Mouse (Mus musculus): ENCODE results near the gene Kif27.
A peak's percentile ranks its signal among the peaks of the same experiment; 100 is the strongest.

Kif27 gene

DNA sequence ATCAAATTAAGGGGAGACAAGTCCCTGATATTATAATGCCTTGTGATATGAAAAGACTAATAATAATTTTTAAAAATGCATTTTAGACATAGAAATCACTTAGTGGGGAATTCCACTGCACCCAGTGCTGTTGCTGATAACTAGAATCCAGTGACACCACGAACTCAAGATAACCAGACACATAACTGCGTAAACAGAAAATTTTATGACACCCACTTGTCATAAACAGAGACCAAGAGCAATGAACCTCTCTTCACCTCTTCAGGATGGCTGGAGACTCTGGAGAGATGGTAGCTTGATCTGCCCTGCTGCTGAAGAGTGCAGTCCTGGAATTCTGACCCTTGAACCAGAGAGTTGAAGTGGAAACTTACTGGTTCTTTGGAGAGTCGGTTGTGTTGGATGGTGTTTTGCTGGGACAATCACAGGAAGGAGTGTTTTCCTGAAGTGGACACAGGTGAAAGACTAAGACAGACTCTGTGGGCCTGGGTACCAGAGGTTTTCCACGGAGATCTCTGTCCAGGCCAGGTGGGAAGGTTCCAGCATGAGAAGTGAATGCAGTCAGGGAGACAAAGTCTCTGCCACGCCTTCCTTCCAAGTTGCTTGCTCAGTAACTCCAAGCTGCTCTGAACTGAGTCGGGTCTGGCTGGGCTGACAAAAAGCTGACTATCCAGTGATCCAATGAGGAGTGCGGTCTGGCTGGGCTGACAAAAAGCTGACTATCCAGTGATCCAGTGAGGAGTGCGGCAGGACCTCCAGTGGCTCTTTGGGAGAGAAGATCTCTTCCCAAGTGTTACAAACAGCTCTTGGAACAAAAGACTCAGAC, 5.6 kb upstream of the Kif27 start:
- DNase-seq: peak; percentile 62

DNA sequence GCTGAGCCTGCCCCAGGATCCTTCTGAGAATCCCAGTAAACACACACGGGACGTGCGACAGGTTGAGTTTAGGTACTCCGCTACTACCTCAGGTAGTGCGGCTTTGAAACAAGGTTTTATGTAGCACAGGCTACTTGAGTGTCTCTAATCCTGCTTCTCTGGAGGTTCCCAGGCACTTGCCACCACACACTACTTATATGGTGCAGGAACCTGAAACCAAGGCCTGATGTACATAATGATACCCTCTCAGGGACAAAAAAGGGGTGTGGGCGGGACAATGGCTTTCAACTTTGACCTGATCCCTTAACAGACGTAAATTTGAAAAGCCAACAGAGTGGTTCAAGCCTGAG, 357 bp upstream of the Kif27 start:
- no peak for DNase-seq

GRCm38 (mm10) chr13:58352996-58353395, 5.9 kb downstream of the Kif27 start:
- no peak for DNase-seq

DNA sequence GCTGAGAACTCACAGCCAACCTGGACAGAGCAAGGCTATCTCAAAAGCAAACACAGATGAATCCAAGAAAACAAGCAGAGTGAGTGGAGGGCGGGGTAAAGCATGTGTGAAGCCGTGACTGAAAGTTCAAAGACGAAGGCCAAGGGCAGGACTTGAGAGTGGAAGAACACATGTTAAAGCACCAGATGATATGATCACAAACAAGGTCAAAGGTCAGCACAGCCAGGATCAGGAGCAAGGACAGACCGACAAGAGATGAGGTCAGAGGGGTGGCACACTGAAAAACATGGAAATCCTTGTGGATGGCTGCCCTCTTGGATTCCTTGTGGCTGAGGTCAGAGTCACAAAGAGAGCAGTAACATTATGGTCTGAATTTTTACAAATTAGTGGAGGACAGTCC, 8.3 kb downstream of the Kif27 start:
- no peak for DNase-seq

GRCm38 (mm10) chr13:58344505-58344904, 14.4 kb downstream of the Kif27 start:
- DNase-seq: no peak

DNA sequence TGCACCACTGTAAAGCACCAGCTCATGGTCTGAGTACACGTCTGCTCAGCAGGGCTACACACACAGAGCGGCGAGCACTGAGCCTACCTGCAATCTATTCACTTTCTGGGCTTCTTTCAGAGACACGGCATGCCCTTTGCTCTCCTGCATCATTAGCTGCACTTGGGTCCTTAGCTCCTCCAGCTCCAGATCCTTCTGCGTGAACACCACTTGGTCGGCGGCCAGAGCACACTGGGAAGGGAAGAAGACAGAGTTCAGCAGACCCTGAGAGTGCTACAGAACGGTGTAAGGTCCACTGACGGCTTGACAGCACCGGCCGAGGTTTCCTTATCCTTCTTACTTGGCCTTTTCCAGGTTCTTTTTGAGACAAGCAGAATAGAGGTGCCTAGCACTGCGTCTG, 21.5 kb downstream of the Kif27 start:
- DNase-seq: peak; percentile 77

DNA sequence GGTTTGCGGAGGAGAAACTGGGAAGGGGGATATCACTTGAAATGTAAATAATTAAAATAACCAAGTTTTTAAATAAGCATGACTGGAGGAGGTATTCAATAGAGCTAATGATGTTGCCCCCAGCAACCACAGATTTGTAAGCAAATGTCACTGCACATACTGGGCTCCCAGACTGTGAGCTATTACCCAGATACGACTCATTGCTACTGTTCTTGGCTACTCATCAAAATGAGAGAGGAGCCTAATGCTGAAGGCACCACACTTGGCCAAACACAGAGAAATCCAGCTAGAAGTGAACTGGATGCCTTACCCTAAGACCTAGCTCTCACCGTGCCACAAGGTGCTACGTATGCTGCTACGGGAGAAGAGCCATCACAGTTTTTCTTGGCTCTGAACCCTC, 24.8 kb downstream of the Kif27 start:
- no peak for DNase-seq

GRCm38 (mm10) chr13:58317768-58318167, 41.2 kb downstream of the Kif27 start:
- DNase-seq: no peak

DNA sequence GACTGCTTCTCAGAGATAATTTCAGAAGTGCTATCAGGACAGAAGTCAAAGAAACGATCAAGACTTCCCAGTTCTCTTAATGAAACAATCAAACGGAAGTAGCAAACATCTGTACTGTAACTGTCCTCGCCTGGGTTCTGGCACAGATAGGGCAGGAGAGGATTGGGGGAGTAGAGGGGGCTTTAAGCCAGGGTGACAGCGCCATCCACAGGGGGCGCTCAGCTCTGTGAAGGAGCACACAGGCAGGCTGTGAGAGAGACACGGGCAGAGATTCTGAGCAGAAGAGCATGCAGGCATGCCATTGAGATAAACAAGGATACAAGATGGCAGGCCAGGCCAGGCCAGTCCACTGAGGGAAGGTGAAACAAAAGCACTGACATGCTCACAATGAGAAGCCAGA, 43.9 kb downstream of the Kif27 start:
- DNase-seq: no peak

DNA sequence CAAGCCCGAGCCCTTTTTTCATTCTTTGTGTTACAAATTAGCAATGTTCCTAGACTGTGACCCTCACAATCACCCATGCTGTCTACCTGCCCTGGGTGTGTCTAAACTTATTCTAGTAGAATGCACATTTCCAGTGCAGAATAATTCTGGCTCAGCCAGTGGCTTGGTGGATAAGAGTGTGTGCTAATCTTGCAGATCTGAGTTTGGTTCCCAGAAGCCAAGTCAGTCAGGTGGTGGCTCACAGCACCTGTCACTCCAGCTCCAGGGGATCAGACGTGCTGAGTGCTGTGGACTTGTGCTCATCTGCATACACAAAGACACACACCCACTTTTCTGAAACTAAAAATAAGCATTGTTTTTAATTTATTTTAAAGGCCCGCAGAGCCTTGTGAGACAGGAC, 45.2 kb downstream of the Kif27 start:
- DNase-seq: no peak

DNA sequence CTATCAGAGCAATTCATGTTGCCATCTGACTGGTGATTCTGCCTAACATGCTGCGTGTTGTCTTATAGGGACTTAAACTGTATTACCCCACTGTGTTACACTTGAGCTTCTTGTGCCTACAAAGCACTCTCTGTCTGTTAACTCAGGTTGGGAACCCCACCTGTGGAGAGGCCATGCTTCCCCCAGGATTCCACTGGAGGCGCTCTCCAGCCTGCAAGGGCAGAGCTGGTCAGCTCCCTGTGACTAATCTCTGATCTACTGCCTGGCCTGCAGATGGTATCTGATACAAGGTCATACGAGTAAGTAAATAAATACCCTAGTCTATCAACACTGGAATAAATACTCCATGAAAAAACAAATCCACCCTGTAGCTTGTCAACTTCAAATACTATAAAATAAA, 47.6 kb downstream of the Kif27 start:
- DNase-seq: peak; percentile 22

GRCm38 (mm10) chr13:58309499-58309898, 49.4 kb downstream of the Kif27 start:
- no peak for DNase-seq

DNA sequence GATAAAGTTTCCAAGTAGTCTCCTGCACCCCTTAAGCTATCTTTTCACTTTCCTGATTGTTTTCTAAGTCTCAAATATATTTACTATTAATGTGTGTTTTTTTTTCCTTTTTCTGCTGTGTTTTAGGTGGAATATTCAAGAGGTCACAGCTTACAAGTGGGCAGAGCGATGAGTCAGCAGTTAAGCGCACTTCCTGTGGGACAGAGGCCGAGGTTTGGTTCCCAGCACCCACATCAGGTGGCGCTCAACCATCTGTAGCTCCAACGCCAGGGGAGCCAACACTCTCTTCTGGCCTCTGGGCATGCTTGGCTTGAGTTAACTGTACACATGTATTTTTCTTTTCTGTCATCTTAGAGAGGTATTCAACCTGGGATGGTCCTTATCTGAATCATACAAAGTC, 51.5 kb downstream of the Kif27 start:
- DNase-seq: no peak

GRCm38 (mm10) chr13:58305230-58305629, 53.7 kb downstream of the Kif27 start:
- DNase-seq: no peak

GRCm38 (mm10) chr13:58302421-58303145, 56.3 kb downstream of the Kif27 start:
- no peak for DNase-seq

DNA sequence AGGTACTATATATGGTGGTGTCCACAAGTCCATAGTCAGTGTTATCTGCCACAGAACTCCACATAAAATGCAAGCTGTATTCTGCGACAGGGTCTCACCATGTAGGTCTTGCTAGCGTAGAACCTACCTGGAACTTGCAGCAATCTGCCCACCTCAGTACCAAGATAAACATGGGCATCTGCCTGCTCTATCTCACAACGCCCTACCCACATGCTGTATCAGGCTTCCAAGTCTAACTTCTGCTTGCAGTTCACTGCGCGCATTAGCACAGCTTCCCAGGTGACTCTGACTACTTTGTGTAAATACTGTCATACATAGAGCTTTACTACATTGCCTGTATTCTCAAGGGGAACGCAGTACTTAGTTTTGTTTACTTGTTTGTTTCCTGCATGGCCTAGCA, 57.0 kb downstream of the Kif27 start:
- DNase-seq: no peak

- DNase-seq: no peak
Observed at GRCm38 (mm10) chr13:58298756-58299155, 60.2 kb downstream of the Kif27 start.

DNA sequence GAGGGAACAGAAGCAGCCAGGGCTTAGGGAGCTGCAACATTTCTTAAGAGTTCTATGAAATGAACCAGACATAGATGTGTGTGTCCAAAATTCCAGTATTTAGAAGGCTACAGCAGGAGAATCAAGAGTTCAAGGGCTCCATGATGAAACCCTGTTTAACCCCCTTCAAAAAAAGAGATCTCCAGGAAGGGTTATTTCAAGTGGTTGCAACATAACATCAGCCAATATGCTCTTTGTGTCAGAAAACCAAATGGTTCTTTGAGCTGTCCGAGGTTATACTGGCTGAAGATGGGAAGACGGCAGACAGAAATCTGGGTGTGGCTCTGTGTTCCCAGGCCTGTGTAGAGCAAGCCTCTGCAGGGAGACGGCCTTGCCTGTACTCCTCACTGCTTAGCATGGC, 63.3 kb downstream of the Kif27 start:
- DNase-seq: no peak

DNA sequence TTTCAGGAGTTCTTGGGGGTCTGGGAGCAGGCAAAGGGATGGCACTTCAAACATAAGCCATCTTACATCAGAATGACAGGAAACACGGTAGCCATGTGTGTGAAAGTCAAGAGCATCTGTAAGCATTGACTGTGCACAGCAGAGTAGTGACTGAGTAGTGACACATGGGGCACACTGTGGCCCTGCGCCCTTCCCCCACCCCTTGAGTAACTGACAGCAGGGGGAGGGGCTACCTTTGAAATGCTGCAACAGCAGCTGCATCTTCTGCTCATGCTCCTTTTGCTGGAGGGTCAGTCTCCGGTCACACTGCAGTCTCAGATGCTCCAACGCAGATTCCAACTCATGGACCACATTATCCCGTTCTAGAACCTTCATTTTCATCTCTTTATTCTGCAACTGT, 66.1 kb downstream of the Kif27 start:
- no peak for DNase-seq

DNA sequence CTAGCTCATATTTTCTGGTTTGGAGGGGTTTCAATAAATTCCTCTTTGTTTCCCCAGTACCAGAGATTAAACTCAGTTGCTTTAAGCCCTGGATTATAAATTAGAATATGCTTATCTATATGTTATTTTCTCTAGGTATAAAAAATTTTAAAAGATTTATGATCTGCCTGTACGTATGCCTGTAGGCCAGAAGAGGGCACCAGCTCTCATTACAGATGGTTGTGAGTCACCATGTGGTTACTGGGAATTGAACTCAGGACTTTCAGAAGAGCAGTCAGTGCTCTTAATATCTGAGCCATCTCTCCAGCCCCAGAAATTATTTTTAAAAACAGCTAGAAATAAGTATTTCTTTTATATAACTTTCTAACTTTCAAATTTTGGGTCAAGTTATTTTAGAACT, 69.6 kb downstream of the Kif27 start:
- no peak for DNase-seq

- DNase-seq: peak; percentile 47
Observed at GRCm38 (mm10) chr13:58287822-58288221, 71.1 kb downstream of the Kif27 start.

GRCm38 (mm10) chr13:58283466-58283865, 75.5 kb downstream of the Kif27 start:
- DNase-seq: peak; percentile 64

DNA sequence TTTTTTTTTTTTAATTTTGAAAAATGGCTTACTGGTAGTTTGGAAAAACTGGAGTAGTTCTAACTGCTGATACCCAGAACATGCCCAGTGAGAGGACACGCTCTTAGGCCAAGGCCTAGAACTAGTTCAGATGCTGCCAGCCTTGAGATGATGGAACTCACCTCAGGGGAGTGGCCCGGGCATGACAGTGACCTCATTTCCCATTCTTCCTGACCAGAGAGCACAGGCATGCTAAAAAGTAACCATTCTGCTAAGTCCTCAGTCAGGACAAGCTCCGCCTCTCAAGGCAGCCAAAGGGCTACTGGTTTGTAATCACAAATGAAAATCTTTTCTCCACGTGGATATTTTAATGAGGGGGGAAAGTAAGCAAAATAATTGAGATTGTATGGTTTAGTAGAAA, 77.0 kb downstream of the Kif27 start:
- DNase-seq: peak; percentile 51

DNA sequence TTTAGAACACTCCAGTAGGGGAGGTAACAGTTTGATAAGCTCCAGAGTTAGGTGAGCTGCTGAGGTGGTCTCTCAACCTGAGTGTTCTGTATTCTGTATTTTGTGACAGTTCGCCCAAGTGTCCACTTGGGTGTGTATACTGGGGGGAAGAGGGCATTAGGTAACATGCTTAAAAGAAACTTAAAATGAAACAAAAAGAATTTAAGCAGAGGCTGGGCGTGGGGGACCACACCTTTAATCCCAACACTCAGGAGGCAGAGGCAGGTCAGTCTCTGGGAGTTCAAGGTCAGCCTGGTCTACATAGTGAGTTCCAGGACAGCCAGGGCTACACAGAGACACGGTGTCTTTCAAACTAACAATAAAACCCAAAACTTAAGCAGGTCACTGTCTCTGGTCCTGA, 78.4 kb downstream of the Kif27 start:
- DNase-seq: no peak

- DNase-seq: no peak
Observed at GRCm38 (mm10) chr13:58276256-58276655, 82.7 kb downstream of the Kif27 start.
